Mouse (Mus musculus): Measurements from ENCODE around the gene Ppp3ca.

Ppp3ca gene

GRCm38 (mm10) chr3:136768775-136769485, 99.0 kb downstream of the Ppp3ca start:
- DNase-seq: no peak

DNA sequence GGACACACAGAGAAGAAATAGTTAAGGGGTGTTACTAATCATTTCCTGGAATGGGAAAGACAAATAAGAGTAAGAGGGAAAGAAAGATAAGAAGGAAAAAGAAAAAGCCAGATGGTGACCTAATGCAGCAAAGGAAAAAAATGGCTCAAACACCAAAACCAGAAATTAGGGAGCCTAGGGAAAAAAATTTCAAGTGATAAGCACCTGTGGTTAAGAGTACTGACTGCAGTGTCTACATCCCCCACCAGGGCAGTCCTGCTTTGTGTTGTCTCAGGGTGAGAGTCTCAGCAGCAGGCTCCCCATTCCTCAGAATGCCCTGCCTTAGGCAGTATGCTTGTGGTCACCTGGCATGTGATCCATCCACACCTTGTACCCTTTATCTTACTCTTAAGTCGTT, 99.6 kb downstream of the Ppp3ca start:
- DNase-seq: no peak

- DNase-seq: no peak
Observed at GRCm38 (mm10) chr3:136771700-136772099, 101.8 kb downstream of the Ppp3ca start.

GRCm38 (mm10) chr3:136773217-136773616, 103.3 kb downstream of the Ppp3ca start:
- no peak for DNase-seq

DNA sequence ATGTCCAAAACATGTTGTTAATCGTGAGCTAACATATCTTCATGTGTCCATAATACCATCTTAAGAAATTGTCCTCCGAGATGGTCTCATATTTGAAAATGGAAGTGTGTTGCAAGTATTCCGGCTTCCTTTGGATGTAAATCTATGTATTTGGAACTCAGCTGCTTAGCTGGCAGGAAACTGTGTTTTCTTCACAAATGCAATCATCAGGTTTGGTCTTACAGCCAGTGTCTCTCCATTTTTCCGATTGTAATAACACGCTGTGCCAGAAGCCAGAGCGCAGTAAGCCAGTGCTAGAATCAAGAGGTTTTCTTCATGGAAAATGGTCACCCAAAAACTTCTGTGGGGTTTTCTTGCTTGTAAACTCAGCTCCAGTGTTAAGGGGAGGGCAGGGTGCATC, 104.3 kb downstream of the Ppp3ca start:
- DNase-seq: no peak

GRCm38 (mm10) chr3:136776525-136776924, 106.6 kb downstream of the Ppp3ca start:
- no peak for DNase-seq

DNA sequence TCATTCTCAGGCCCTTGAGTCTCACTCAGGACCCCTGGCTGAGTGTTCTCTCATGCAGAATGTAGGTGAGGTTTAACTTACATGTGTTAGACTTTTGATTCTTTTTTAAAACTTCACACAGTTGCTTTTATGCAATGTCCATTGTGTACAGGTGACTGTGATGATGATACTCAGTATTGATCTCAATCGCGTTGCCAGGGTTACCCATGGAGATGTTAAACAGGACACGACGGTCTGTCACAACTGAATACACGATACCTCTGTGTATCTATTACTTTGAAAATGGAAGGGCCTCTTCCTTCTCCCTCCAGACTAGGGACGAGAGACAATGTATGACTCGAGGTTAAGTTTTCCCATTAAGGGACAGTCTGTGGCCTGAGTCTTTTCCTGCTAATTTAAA, 107.5 kb downstream of the Ppp3ca start:
- no peak for DNase-seq

DNA sequence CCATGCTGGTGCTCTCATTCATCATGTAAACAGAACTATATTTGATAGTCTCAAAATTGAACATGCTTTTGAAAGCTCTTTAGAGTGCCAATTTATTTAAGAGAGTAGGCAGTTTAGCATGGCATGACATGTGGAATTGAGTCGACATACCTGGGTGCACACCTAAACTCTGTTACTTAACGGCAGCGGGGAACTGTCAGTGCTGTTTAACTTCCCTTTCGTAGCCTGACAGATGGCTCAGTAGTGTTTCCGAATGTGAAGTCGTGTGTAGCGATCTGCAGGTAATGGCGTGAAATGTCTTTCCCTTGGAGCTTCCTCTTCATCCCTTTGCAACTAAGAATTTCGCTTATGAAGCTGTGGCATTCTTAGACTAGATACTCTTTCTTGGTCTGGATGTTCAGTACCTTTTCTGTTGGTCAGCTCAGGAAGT, 107.9 kb downstream of the Ppp3ca start:
- no peak for DNase-seq

- DNase-seq: no peak
Observed at GRCm38 (mm10) chr3:136780321-136780720, 110.4 kb downstream of the Ppp3ca start.

- DNase-seq: no peak
Observed at GRCm38 (mm10) chr3:136782058-136782457, 112.1 kb downstream of the Ppp3ca start.

GRCm38 (mm10) chr3:136785686-136786085, 115.8 kb downstream of the Ppp3ca start:
- no peak for DNase-seq

GRCm38 (mm10) chr3:136790261-136790871, 120.4 kb downstream of the Ppp3ca start:
- no peak for DNase-seq

DNA sequence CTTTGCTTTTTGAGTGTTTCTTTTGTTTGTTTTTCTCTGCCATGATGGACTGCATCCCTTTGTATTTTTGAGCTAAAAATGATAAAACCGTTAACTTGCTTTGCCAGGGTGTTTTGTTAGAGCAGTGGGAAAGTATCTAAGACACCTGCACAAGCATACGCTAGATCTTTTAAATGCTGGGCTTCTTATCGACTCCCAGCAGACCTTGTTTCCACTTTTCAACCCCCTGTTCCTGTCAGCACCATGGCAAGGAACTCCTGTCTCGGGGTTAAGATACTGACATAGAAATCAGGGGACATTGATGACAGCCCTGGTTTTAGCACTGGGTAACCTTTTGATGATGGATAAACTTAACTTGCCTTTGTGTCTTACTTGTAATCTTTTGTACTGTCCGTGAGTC, 121.5 kb downstream of the Ppp3ca start:
- DNase-seq: no peak

- no peak for DNase-seq
Observed at GRCm38 (mm10) chr3:136791946-136792345, 122.0 kb downstream of the Ppp3ca start.

DNA sequence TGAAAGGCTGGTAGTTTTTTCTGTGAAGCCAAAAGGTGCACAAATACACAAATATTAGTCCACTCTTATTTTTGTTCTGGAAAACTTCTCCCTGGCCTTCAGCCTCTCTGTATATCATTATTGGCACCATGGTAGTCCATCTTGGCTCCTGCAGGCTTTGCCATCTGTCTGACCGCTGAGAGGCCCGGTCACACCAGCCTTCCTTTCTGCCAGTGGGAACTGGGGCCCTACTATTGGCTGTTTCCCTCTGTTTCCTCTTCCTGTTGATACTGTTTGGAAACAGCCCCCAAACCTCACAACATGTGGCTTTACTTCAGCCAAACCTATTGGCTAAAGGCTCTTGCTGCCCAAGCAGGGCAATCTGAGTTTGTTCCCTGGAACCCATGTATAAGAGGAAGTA, 123.5 kb downstream of the Ppp3ca start:
- no peak for DNase-seq

- DNase-seq: no peak
Observed at GRCm38 (mm10) chr3:136794426-136795217, 124.7 kb downstream of the Ppp3ca start.

DNA sequence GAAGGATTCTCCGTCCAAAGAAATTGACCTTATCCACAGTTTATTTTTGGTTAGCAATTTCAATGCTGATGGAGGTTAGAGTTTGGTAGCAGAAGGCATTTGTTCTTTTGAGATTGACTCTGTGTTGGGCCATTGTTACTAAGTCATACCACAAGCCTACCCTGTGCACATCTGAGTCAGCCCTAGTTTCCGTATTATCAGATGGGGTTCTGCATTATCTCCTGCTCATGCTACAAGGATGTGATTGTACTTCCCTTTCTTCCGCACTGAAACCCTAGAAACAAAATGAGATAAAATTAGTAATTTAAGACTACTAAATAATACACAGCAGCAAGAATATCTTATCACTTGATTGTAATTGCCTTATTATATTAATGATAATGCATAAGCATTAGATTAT, 129.0 kb downstream of the Ppp3ca start:
- no peak for DNase-seq

DNA sequence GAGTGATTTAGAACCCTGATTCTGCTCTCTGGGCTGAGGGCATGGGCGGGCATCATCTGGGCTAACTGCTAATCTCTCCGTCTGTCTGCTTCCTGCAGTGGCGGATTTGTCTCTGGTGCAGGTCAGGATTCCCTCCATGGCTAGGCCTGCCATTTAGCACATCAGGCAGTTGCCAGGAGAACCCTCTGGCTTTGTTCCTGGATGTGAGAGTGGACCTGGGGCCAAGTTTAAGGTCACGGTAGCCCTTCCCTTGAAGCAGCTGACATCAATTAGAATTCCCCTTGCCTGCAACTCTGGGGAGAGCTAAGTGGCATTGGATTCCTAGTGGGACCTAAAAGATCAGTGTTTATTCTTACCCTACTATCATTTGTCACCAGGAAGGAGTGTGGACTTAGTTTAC, 132.7 kb downstream of the Ppp3ca start:
- no peak for DNase-seq

- no peak for DNase-seq
Observed at GRCm38 (mm10) chr3:136805897-136806296, 136.0 kb downstream of the Ppp3ca start.

DNA sequence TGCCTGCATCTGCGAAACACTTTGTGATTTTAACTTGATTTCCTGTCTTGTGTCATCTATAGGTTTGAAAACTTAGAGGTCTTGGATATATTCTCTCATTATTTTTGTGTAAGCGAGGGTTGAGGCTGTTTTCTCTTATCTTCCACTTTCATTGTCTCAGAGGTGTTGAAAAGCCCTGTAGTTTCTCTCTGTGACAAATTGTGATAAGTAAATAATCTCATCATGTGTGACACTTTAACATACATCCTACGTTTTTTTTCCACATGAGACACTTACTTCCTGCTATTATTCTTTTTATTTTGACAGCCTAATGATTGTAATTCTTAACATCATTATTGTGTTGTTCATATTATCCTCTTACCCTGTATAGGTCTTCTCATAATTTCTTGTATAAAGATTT, 140.3 kb downstream of the Ppp3ca start:
- DNase-seq: no peak

DNA sequence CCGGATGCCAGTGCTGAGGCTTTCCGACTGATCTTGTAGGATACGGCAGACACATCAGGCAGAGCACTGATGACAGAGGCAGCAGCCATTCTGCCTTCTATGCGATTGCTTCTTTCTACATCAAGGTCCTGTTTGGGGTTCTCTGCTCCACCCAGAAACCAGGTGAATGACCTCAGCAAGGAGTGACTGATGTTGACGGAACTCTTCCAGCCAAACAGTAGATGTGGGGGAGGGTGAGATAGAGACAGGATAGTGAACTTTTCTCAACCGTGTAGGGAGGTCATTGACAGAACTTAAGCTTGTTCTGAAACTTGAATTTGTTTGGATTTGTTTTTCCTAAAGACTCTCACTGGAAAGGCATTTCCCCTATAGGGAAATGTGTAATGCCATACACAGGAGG, 142.2 kb downstream of the Ppp3ca start:
- DNase-seq: no peak

GRCm38 (mm10) chr3:136812791-136813190, 142.9 kb downstream of the Ppp3ca start:
- no peak for DNase-seq

DNA sequence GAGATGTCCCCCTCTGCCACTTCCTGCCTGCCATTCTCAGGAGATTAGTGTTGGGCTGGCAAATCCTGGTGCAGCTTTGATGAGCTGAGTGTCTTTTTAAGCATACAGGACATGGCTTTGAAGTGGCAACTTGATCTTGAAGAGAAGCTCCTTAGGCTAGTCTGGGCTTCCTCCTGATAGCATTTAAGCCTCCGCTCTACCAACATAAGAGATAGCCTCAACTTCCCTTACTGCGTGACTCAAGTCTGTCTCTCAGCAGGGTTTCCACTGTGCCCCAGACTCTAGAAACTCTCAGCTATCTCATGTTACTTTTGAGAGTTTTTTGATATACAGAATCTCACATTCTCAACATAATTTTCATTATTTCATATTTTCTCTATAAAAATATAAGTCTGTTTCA, 144.0 kb downstream of the Ppp3ca start:
- no peak for DNase-seq

- DNase-seq: no peak
Observed at GRCm38 (mm10) chr3:136814916-136815315, 145.0 kb downstream of the Ppp3ca start.

Measured in kidney, postnatal 4 days (tissue).